Mouse (Mus musculus) limb, embryonic 10.5 days (tissue): ENCODE results near the gene Hyal2. TPM values are rescaled to one million over a fixed set of nuclear protein-coding genes. Genes with fewer than 3 reads are reported as not detected.

Experiments
- DNase-seq: peaks from one replicate; pipeline ENCODE4 v3.0.0-alpha.2; 2017; ENCODE audit warnings: low spot score
- H3K27ac ChIP-seq: fragments of 300-500 bp; sonication (generic); 2 replicates; pipeline ENCODE4 v1.5.1; 2016; ENCODE audit warnings: mild to moderate bottlenecking
- H3K27me3 ChIP-seq: fragments of 300-500 bp; sonication (generic); 2 replicates; pipeline ENCODE4 v1.6.1; 2016; ENCODE audit warnings: low read depth, mild to moderate bottlenecking; ENCODE audit not compliant: poor library complexity, severe bottlenecking
- H3K36me3 ChIP-seq: fragments of 300-500 bp; sonication (generic); 2 replicates; pipeline ENCODE4 v1.6.1; 2016; ENCODE audit warnings: mild to moderate bottlenecking, moderate library complexity
- H3K4me1 ChIP-seq: fragments of 300-500 bp; sonication (generic); 2 replicates; pipeline ENCODE4 v1.6.1; 2016
- H3K4me3 ChIP-seq: fragments of 300-500 bp; sonication (generic); 2 replicates; pipeline ENCODE4 v1.5.1; 2016; ENCODE audit warnings: mild to moderate bottlenecking, moderate library complexity
- H3K9me3 ChIP-seq: fragments of 300-500 bp; sonication (generic); replicated peaks from 2 replicates; pipeline ENCODE4 v1.6.1; 2016; ENCODE audit warnings: mild to moderate bottlenecking
- WGBS: fragments of 180-500 bp; shearing (Covaris S2); methylation state at CpG from one replicate; pipeline ENCODE4 v1.1.7; 2016; 5-methylcytosine and 5-hydroxymethylcytosine counted together
- polyA plus RNA-seq: library from polyadenylated mRNA; unstranded; fragments of >200 nt; fragmentation: Nextera tagmentation; extraction: Ambion mirVana; gene quantifications from 2 replicates; pipeline ENCODE4 v1.2.1, GENCODE M21; 2016

The Hyal2 gene
- polyA plus RNA-seq, 1 experiment from 2014 or later: 160 TPM

- H3K36me3 ChIP-seq: peaks cover 59% of the 10 kb centered on the region
- peak overlapping the region; percentile 80 for H3K27ac ChIP-seq
- H3K4me3 ChIP-seq: peak overlapping the region; percentile 70
- 5% methylated on average over 33 of the region's 33 CpGs for WGBS
- no peaks in the 10 kb centered on the region for H3K27me3 ChIP-seq
- no peak for DNase-seq
- no peaks in the 10 kb centered on the region for H3K9me3 ChIP-seq
- peaks cover 26% of the 10 kb centered on the region for H3K4me1 ChIP-seq
These were observed 20.3 kb downstream of the Hyal2 start for GRCm38 (mm10) chr9:107587833-107588639.

- Histone ChIP-seq H3K4me1 (peaks cover 39% of the 10 kb centered on the region), H3K4me3 (no peak overlapping the region), H3K9me3 (no peaks in the 10 kb centered on the region), H3K27me3 (no peaks in the 10 kb centered on the region), H3K27ac (no peak overlapping the region), H3K36me3 (peaks cover 62% of the 10 kb centered on the region)
- WGBS: 89% methylated on average over 25 of the region's 25 CpGs
- DNase-seq: no peak
These were observed 22.5 kb downstream of the Hyal2 start for GRCm38 (mm10) chr9:107590058-107590772.

- Histone ChIP-seq H3K36me3 (peaks cover 62% of the 10 kb centered on the region), H3K4me3 (no peak overlapping the region), H3K9me3 (no peaks in the 10 kb centered on the region), H3K27me3 (no peaks in the 10 kb centered on the region), H3K4me1 (peaks cover 39% of the 10 kb centered on the region), H3K27ac (no peak overlapping the region)
- no peak for DNase-seq
- 98% methylated on average over 6 of the region's 6 CpGs for WGBS
These were observed 23.0 kb downstream of the Hyal2 start for GRCm38 (mm10) chr9:107590773-107591060.

GRCm38 (mm10) chr9:107593101-107593976 lies 25.6 kb downstream of the Hyal2 start:
- no peak for DNase-seq
- peaks cover 27% of the 10 kb centered on the region for H3K4me1 ChIP-seq
- no peaks in the 10 kb centered on the region for H3K27me3 ChIP-seq
- no peaks in the 10 kb centered on the region for H3K9me3 ChIP-seq
- peaks cover 65% of the 10 kb centered on the region for H3K36me3 ChIP-seq
- no peak overlapping the region for H3K27ac ChIP-seq
- no peak overlapping the region for H3K4me3 ChIP-seq
- WGBS: 77% methylated on average over 11 of the region's 11 CpGs

GRCm38 (mm10) chr9:107594281-107595062 lies 26.7 kb downstream of the Hyal2 start:
- Histone ChIP-seq H3K27ac (no peak overlapping the region), H3K4me3 (no peak overlapping the region), H3K36me3 (peaks cover 59% of the 10 kb centered on the region), H3K27me3 (peaks cover 5% of the 10 kb centered on the region; the same call in 1 of the 2 replicates), H3K9me3 (no peaks in the 10 kb centered on the region), H3K4me1 (peaks cover 18% of the 10 kb centered on the region)
- DNase-seq: no peak
- WGBS: 82% methylated on average over 8 of the region's 8 CpGs

GRCm38 (mm10) chr9:107596619-107597569 lies 29.1 kb downstream of the Hyal2 start:
- Histone ChIP-seq H3K4me1 (peaks cover 26% of the 10 kb centered on the region), H3K27me3 (peaks cover 16% of the 10 kb centered on the region; the same call in 1 of the 2 replicates), H3K36me3 (peaks cover 35% of the 10 kb centered on the region), H3K9me3 (no peaks in the 10 kb centered on the region), H3K4me3 (no peak overlapping the region), H3K27ac (no peak overlapping the region)
- no peak for DNase-seq
- 90% methylated on average over 11 of the region's 11 CpGs for WGBS

- no peaks in the 10 kb centered on the region for H3K9me3 ChIP-seq
- H3K36me3 ChIP-seq: peaks cover 20% of the 10 kb centered on the region
- H3K27me3 ChIP-seq: peaks cover 21% of the 10 kb centered on the region
- 80% methylated on average over 5 of the region's 5 CpGs for WGBS
- DNase-seq: no peak
- H3K4me1 ChIP-seq: peaks cover 33% of the 10 kb centered on the region
- H3K4me3 ChIP-seq: no peak overlapping the region
- H3K27ac ChIP-seq: no peak overlapping the region
These were observed 30.6 kb downstream of the Hyal2 start for GRCm38 (mm10) chr9:107598385-107598784.

- Histone ChIP-seq H3K4me1 (peaks cover 33% of the 10 kb centered on the region), H3K27me3 (peaks cover 29% of the 10 kb centered on the region), H3K27ac (no peak overlapping the region), H3K4me3 (no peak overlapping the region; the same call in 1 of the 2 replicates), H3K9me3 (no peaks in the 10 kb centered on the region), H3K36me3 (peaks cover 9% of the 10 kb centered on the region)
- 86% methylated on average over 9 of the region's 9 CpGs for WGBS
- DNase-seq: no peak
These were observed 31.7 kb downstream of the Hyal2 start for GRCm38 (mm10) chr9:107599433-107599832.

GRCm38 (mm10) chr9:107599842-107600241 lies 32.1 kb downstream of the Hyal2 start:
- 65% methylated on average over 14 of the region's 14 CpGs for WGBS
- no peak for DNase-seq
- Histone ChIP-seq H3K4me3 (no peak overlapping the region; the same call in 1 of the 2 replicates), H3K36me3 (peaks cover 5% of the 10 kb centered on the region; the same call in 1 of the 2 replicates), H3K9me3 (no peaks in the 10 kb centered on the region), H3K4me1 (peaks cover 35% of the 10 kb centered on the region), H3K27me3 (peaks cover 29% of the 10 kb centered on the region), H3K27ac (no peak overlapping the region)

GRCm38 (mm10) chr9:107600745-107601144 lies 33.0 kb downstream of the Hyal2 start:
- WGBS: 77% methylated on average over 12 of the region's 12 CpGs
- DNase-seq: no peak
- Histone ChIP-seq H3K27me3 (peaks cover 29% of the 10 kb centered on the region), H3K36me3 (0 out of 2 replicates have a peak, but pooled peaks cover 3% of the 10 kb centered on the region), H3K9me3 (no peaks in the 10 kb centered on the region), H3K4me3 (no peak overlapping the region), H3K4me1 (peaks cover 44% of the 10 kb centered on the region), H3K27ac (no peak overlapping the region)

GRCm38 (mm10) chr9:107601275-107601674 lies 33.5 kb downstream of the Hyal2 start:
- H3K4me1 ChIP-seq: peaks cover 49% of the 10 kb centered on the region
- DNase-seq: no peak
- no peaks in the 10 kb centered on the region for H3K36me3 ChIP-seq
- H3K4me3 ChIP-seq: no peak overlapping the region
- no peaks in the 10 kb centered on the region for H3K9me3 ChIP-seq
- WGBS: 85% methylated on average over 11 of the region's 11 CpGs
- H3K27ac ChIP-seq: no peak overlapping the region
- peaks cover 29% of the 10 kb centered on the region for H3K27me3 ChIP-seq
